ENCODE assay signal across 10 mouse cellular contexts in the genomic region with DNA sequence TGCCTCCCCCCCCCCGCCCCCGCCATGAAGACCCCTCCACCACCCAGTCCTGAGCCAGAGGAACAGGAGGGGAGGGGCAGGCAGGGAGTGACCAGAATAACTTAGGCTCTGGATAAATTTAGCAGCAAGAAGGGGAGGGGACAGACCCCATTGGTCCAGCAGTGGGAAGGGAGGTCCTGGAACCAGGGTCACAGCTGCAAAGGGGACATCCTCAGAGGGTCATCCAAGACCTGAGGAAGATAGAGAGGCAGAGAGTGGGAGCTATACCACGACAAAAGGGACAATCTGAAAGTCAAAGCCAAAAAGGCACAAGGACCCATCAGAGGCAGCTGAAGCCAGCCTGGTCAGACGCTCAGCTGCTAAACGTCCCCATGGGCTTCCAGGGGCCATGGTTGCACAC. TPM values are rescaled to one million over a fixed set of nuclear protein-coding genes. Genes with fewer than 3 reads are reported as not detected.
DNase-seq lines count a peak whose midpoint lies in the region; ATAC-seq and TF ChIP-seq lines count a peak whose summit lies in the region.
"Had no signal": no experiment of that assay in that cellular context is flagged by ENCODE, and none has a peak within 500 bp of the region (broad histone marks: within the 10 kb centered on the region; RNA-seq: fewer than 3 reads in every experiment).

Hrc (plus strand) TSS at position 235 of the 400 bp plus-strand sequence.

- H3K4me2 ChIP-seq in embryonic facial prominence, embryonic 15.5 days (replicated peaks) = peak within 1 kb of the TSS; percentile 91
- peak within 1 kb of the TSS; percentile 83 for H3K4me2 ChIP-seq in heart, embryonic 11.5 days
- peak within 1 kb of the TSS; percentile 89 for H3K4me2 ChIP-seq in limb, embryonic 13.5 days (replicated peaks)

- 25% methylated on average over 5 of the region's 5 CpGs for WGBS in embryonic facial prominence, embryonic 15.5 days
- 19% methylated on average over 5 of the region's 5 CpGs for WGBS in heart, embryonic 11.5 days (ENCODE audit: insufficient replicate concordance)
- 23% methylated on average over 5 of the region's 5 CpGs for WGBS in limb, embryonic 13.5 days

- H3K36me3 ChIP-seq in E14TG2a.4 (ENCODE audit: insufficient read depth, low read length) = peaks cover 14% of the 10 kb centered on the region
- H3K36me3 ChIP-seq in embryonic facial prominence, embryonic 15.5 days = no peaks in the 10 kb centered on the region
- H3K36me3 ChIP-seq in heart, embryonic 11.5 days (ENCODE audit: control insufficient read depth, insufficient read depth, low read length) = no peaks in the 10 kb centered on the region
- H3K36me3 ChIP-seq in limb, embryonic 13.5 days = no peaks in the 10 kb centered on the region

- no peak for DNase-seq in urinary bladder, postnatal 25 days (ENCODE audit: low spot score)
- no peak for DNase-seq in Muller cell, postnatal 12 days (ENCODE audit: inconsistent ontology term)
- DNase-seq in layer of hippocampus, adult 11-12 months (ENCODE audit: low spot score) = no peak
- DNase-seq: cerebellum, adult 11 months; kidney, adult 8-10 months had no signal

- peaks cover 3% of the 10 kb centered on the region; the same call in 1 of the 2 replicates for H3K27me3 ChIP-seq in E14TG2a.4 (ENCODE audit: insufficient read depth, low read length)
- no peaks in the 10 kb centered on the region for H3K27me3 ChIP-seq in embryonic facial prominence, embryonic 15.5 days
- no peaks in the 10 kb centered on the region for H3K27me3 ChIP-seq in heart, embryonic 11.5 days (ENCODE audit: control insufficient read depth, insufficient read depth, low read length)
- H3K27me3 ChIP-seq in limb, embryonic 13.5 days = peaks cover 4% of the 10 kb centered on the region; the same call in 1 of the 2 replicates

- H3K9ac ChIP-seq in embryonic facial prominence, embryonic 15.5 days = peak within 1 kb of the TSS; percentile 16; the same call in 1 of the 2 replicates
- H3K9ac ChIP-seq in heart, embryonic 11.5 days (ENCODE audit: low read depth, low read length) = peak within 1 kb of the TSS; percentile 78
- peak within 1 kb of the TSS; percentile 82; the same call in 1 of the 2 replicates for H3K9ac ChIP-seq in limb, embryonic 13.5 days

- peak within 1 kb of the TSS; percentile 95 for H3K27ac ChIP-seq in embryonic facial prominence, embryonic 15.5 days (replicated peaks)
- H3K27ac ChIP-seq in heart, embryonic 11.5 days (ENCODE audit: low read depth, low read length) = peak within 1 kb of the TSS; percentile 89
- peak within 1 kb of the TSS; percentile 85 for H3K27ac ChIP-seq in limb, embryonic 13.5 days

- peaks cover 8% of the 10 kb centered on the region; the same call in 1 of the 2 replicates for H3K9me3 ChIP-seq in E14TG2a.4 (ENCODE audit: low read length)
- no peaks in the 10 kb centered on the region for H3K9me3 ChIP-seq in embryonic facial prominence, embryonic 15.5 days (replicated peaks)
- H3K9me3 ChIP-seq in heart, embryonic 11.5 days (replicated peaks; ENCODE audit: control insufficient read depth, low read length) = no peaks in the 10 kb centered on the region
- no peaks in the 10 kb centered on the region for H3K9me3 ChIP-seq in limb, embryonic 13.5 days

- no peak for TF ChIP-seq CTCF in E14TG2a.4 (conservative IDR thresholded peaks at IDR 0.05; ENCODE audit: low read length)

- no peak for ATAC-seq in embryonic facial prominence, embryonic 15.5 days (ENCODE audit: insufficient number of reproducible peaks, low FRiP score, low TSS enrichment, low read depth)
- no peak; the same call in 1 of the 2 replicates for ATAC-seq in heart, embryonic 11.5 days (replicated peaks; ENCODE audit: insufficient number of reproducible peaks, low FRiP score, low TSS enrichment)
- ATAC-seq in limb, embryonic 13.5 days (ENCODE audit: low FRiP score, low read depth) = no peak
- ATAC-seq in monocyte, adult 5-6 weeks (replicated peaks; ENCODE audit: insufficient number of reproducible peaks, low FRiP score, low TSS enrichment, poor library complexity, severe bottlenecking) = no peak

- peaks cover 76% of the 10 kb centered on the region for H3K4me1 ChIP-seq in E14TG2a.4 (replicated peaks; ENCODE audit: low read depth, low read length)
- peaks cover 60% of the 10 kb centered on the region for H3K4me1 ChIP-seq in embryonic facial prominence, embryonic 15.5 days
- peaks cover 55% of the 10 kb centered on the region for H3K4me1 ChIP-seq in heart, embryonic 11.5 days (ENCODE audit: control insufficient read depth, insufficient read depth, low read length)
- peaks cover 53% of the 10 kb centered on the region for H3K4me1 ChIP-seq in limb, embryonic 13.5 days

- peak within 1 kb of the TSS; percentile 90; the same call in 1 of the 2 replicates for H3K4me3 ChIP-seq in E14TG2a.4 (replicated peaks; ENCODE audit: low read length)
- H3K4me3 ChIP-seq in embryonic facial prominence, embryonic 15.5 days (replicated peaks) = peak within 1 kb of the TSS; percentile 77
- peak within 1 kb of the TSS; percentile 64 for H3K4me3 ChIP-seq in heart, embryonic 11.5 days (ENCODE audit: low read depth, low read length)
- H3K4me3 ChIP-seq in limb, embryonic 13.5 days = peak within 1 kb of the TSS; percentile 71

RNA-seq across cellular contexts. Expression of gene Hrc, which starts in this region (rescaled TPM):
- 8.7 and 10.6 TPM in 2 replicates for polyA plus RNA-seq in embryonic facial prominence, embryonic 15.5 days (2015; fragmentation: Nextera tagmentation; extraction: Ambion mirVana)
- 24.3 and 30.1 TPM in 2 replicates for polyA plus RNA-seq in heart, embryonic 11.5 days (2014; fragmentation: Nextera tagmentation; extraction: Ambion mirVana)
- polyA plus RNA-seq in limb, embryonic 13.5 days (2015; fragmentation: Nextera tagmentation; extraction: Ambion mirVana) = 3.9 and 4.3 TPM in 2 replicates
- not detected in 3 replicates for total RNA-seq in monocyte, adult 5-6 weeks (2017)

Comparison
In these comparisons a context has a peak if more than half of its experiments do, and no peak if none do; other contexts are left out.
1. H3K9ac ChIP-seq: peak in every context shown above with its lines; median percentile 82 in limb, embryonic 13.5 days; 78 in heart, embryonic 11.5 days; 16 in embryonic facial prominence, embryonic 15.5 days.